Mouse (Mus musculus): ENCODE results near the gene Bach1. TPM values are rescaled to one million over a fixed set of nuclear protein-coding genes. Genes with fewer than 3 reads are reported as not detected.
A peak's percentile ranks its signal among the peaks of the same experiment; 100 is the strongest.

Gene Bach1
- total and polyA plus RNA-seq, 2 experiments = 8.2 to 28.9 TPM

DNA sequence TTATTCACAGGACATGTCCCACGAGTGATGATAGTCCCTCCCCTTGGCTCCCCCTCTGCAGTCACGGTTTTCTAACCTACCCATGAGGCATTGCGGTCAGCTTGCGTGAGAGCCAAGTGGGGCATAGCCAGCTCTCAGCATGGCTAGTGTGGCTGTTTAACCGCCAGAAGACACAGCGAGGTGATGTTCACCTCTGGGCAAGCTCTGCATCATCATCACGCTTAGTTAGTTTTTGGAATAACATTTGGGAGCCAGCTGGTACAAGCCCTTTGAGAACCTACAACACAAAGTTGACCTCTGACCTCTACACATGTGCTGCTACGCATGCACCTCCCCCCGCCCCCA is 28.0 kb upstream of the Bach1 start:
- no peaks in the 10 kb centered on the region for H3K36me3 ChIP-seq (ENCODE audit: control insufficient read depth, insufficient read depth, low read length)
- DNase-seq (ENCODE audit: extremely low read depth, low read depth, low spot score) = peak; percentile 78
- TF ChIP-seq CTCF (IDR thresholded peaks at IDR 0.05; ENCODE audit: low read depth, low read length) (no peak), POLR2A (IDR thresholded peaks at IDR 0.05; ENCODE audit: extremely low read depth, insufficient read depth, low read length) (no peak)
- H3K79me2 ChIP-seq (ENCODE audit: control insufficient read depth, insufficient read depth, low read length) = no peaks in the 10 kb centered on the region
- H3K27ac ChIP-seq (replicated peaks; ENCODE audit: insufficient read depth, low read depth, low read length) = no peak overlapping the region
- no peak overlapping the region for H3K4me3 ChIP-seq (ENCODE audit: insufficient read depth, low read depth, low read length)
- H3K4me1 ChIP-seq (ENCODE audit: control insufficient read depth, insufficient read depth, low read length) = no peaks in the 10 kb centered on the region; the same call in 1 of the 2 replicates
- no peaks in the 10 kb centered on the region for H3K27me3 ChIP-seq (ENCODE audit: control insufficient read depth, insufficient read depth, low read length)
- H3K9ac ChIP-seq (ENCODE audit: low read depth, low read length) = no peak overlapping the region
- 82% methylated on average over 9 of the region's 9 CpGs for WGBS

DNA sequence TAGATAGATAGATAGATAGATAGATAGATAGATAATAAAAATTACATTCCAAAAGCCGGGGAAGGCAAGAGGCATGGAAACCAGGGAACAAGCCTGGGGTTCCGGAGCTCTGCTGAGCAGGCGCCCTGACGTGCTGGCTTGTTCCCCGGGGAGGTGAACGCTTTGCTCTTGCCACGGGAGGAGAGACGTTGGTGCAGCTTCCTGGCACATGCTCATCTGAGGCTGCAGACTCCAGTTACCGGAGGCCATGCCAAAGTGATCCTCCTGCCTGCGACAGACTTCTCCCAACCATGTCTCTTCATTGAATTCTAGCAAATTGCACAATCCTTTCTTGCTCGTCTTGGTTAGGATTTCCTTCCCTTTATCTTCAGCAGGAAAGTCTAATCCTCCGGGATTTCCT is 27.4 kb upstream of the Bach1 start:
- peak; percentile 49 for DNase-seq (ENCODE audit: extremely low read depth, low read depth, low spot score)
- TF ChIP-seq POLR2A (IDR thresholded peaks at IDR 0.05; ENCODE audit: extremely low read depth, insufficient read depth, low read length) (no peak), CTCF (IDR thresholded peaks at IDR 0.05; ENCODE audit: low read depth, low read length) (no peak)
- WGBS = 70% methylated on average over 12 of the region's 12 CpGs

DNA sequence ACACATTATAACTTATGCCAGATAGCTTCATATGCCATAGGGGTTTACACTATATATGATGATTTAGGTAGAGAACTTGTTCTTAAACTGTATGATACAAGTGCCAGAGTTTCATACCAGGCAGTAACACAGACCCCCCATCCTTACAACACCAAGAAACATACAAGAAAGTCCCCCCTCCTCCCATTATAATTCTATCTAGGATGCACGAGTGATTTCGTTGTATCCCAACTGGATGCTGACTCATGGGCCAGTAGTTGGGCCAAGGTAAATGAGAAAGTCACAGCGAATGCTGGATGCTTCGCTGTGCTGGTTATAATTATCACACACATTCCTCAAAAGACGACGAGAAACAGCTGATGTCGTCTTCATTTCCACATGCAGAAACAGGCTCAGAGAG is 25.6 kb upstream of the Bach1 start:
- no peak for DNase-seq (ENCODE audit: extremely low read depth, low read depth, low spot score)
- no peak overlapping the region for H3K4me3 ChIP-seq (ENCODE audit: insufficient read depth, low read depth, low read length)
- 95% methylated on average over 7 of the region's 7 CpGs for WGBS

More for the DNA sequence above, 27.4 kb upstream of the Bach1 start:
- Histone ChIP-seq H3K27ac (replicated peaks; ENCODE audit: insufficient read depth, low read depth, low read length) (no peak overlapping the region), H3K4me1 (ENCODE audit: control insufficient read depth, insufficient read depth, low read length) (no peaks in the 10 kb centered on the region; the same call in 1 of the 2 replicates), H3K27me3 (ENCODE audit: control insufficient read depth, insufficient read depth, low read length) (no peaks in the 10 kb centered on the region), H3K36me3 (ENCODE audit: control insufficient read depth, insufficient read depth, low read length) (no peaks in the 10 kb centered on the region), H3K4me3 (ENCODE audit: insufficient read depth, low read depth, low read length) (peak overlapping the region; percentile 17; the same call in 1 of the 2 replicates), H3K79me2 (ENCODE audit: control insufficient read depth, insufficient read depth, low read length) (no peaks in the 10 kb centered on the region), H3K9ac (ENCODE audit: low read depth, low read length) (no peak overlapping the region)

DNA sequence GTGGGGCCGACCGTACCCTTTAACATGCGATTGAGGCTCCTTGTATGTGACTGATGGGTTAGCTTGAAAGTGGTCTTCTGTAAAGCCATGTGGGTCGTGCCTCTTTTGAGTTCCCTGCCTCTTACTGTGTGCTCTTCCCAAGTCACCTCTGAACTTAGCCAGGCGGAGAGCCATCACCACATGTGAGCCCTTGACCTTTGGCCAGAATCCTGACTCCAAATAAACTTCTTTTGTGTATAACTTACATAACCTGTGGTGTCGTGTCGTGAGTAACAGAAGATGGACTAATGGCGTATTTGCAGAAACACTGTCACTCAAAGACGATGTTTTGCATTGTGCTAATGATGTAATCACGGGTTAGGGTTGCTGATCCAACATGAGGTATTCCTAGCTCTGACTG is 22.6 kb upstream of the Bach1 start:
- Histone ChIP-seq H3K9ac (ENCODE audit: low read depth, low read length) (no peak overlapping the region), H3K36me3 (ENCODE audit: control insufficient read depth, insufficient read depth, low read length) (no peaks in the 10 kb centered on the region), H3K27me3 (ENCODE audit: control insufficient read depth, insufficient read depth, low read length) (no peaks in the 10 kb centered on the region), H3K27ac (replicated peaks; ENCODE audit: insufficient read depth, low read depth, low read length) (no peak overlapping the region), H3K79me2 (ENCODE audit: control insufficient read depth, insufficient read depth, low read length) (no peaks in the 10 kb centered on the region), H3K4me1 (ENCODE audit: control insufficient read depth, insufficient read depth, low read length) (peaks cover 3% of the 10 kb centered on the region), H3K4me3 (ENCODE audit: insufficient read depth, low read depth, low read length) (no peak overlapping the region)
- TF ChIP-seq POLR2A (IDR thresholded peaks at IDR 0.05; ENCODE audit: extremely low read depth, insufficient read depth, low read length) = no peak
- no peak for TF ChIP-seq CTCF (IDR thresholded peaks at IDR 0.05; ENCODE audit: low read depth, low read length)
- WGBS = 33% methylated on average over 10 of the region's 10 CpGs
- DNase-seq (ENCODE audit: extremely low read depth, low read depth, low spot score) = peak; percentile 98

More for the DNA sequence above, 25.6 kb upstream of the Bach1 start:
- Histone ChIP-seq H3K9ac (ENCODE audit: low read depth, low read length) (no peak overlapping the region), H3K27ac (replicated peaks; ENCODE audit: insufficient read depth, low read depth, low read length) (no peak overlapping the region), H3K79me2 (ENCODE audit: control insufficient read depth, insufficient read depth, low read length) (no peaks in the 10 kb centered on the region), H3K36me3 (ENCODE audit: control insufficient read depth, insufficient read depth, low read length) (no peaks in the 10 kb centered on the region), H3K27me3 (ENCODE audit: control insufficient read depth, insufficient read depth, low read length) (no peaks in the 10 kb centered on the region), H3K4me1 (ENCODE audit: control insufficient read depth, insufficient read depth, low read length) (no peaks in the 10 kb centered on the region; the same call in 1 of the 2 replicates)
- no peak for TF ChIP-seq POLR2A (IDR thresholded peaks at IDR 0.05; ENCODE audit: extremely low read depth, insufficient read depth, low read length)
- no peak for TF ChIP-seq CTCF (IDR thresholded peaks at IDR 0.05; ENCODE audit: low read depth, low read length)

DNA sequence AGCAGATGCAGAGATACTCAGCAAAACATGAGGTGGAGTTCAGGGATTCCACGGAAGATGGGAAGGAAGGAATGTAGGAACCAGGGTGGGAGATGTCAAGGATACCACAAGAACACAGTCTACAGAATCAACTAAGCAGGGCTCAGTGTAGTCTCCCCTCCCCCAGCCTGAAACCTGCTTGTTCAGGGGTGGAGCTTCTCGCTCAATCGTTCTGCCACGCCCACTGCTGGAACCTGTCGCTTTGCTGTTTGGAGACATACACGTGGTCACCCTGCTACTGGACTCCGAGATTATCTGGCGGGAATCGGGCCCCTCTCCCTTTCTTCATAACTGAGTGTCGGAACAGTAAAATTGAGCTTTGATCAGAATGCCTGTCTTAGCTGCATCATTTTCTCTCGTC is 20.1 kb upstream of the Bach1 start:
- DNase-seq (ENCODE audit: extremely low read depth, low read depth, low spot score) = peak; percentile 51
- H3K27me3 ChIP-seq (ENCODE audit: control insufficient read depth, insufficient read depth, low read length) = no peaks in the 10 kb centered on the region
- H3K9ac ChIP-seq (ENCODE audit: low read depth, low read length) = no peak overlapping the region
- TF ChIP-seq POLR2A (IDR thresholded peaks at IDR 0.05; ENCODE audit: extremely low read depth, insufficient read depth, low read length) (no peak), CTCF (IDR thresholded peaks at IDR 0.05; ENCODE audit: low read depth, low read length) (no peak)
- H3K36me3 ChIP-seq (ENCODE audit: control insufficient read depth, insufficient read depth, low read length) = no peaks in the 10 kb centered on the region
- H3K79me2 ChIP-seq (ENCODE audit: control insufficient read depth, insufficient read depth, low read length) = no peaks in the 10 kb centered on the region
- peaks cover 8% of the 10 kb centered on the region for H3K4me1 ChIP-seq (ENCODE audit: control insufficient read depth, insufficient read depth, low read length)
- no peak overlapping the region for H3K4me3 ChIP-seq (ENCODE audit: insufficient read depth, low read depth, low read length)
- no peak overlapping the region for H3K27ac ChIP-seq (replicated peaks; ENCODE audit: insufficient read depth, low read depth, low read length)
- WGBS = 59% methylated on average over 11 of the region's 11 CpGs

DNA sequence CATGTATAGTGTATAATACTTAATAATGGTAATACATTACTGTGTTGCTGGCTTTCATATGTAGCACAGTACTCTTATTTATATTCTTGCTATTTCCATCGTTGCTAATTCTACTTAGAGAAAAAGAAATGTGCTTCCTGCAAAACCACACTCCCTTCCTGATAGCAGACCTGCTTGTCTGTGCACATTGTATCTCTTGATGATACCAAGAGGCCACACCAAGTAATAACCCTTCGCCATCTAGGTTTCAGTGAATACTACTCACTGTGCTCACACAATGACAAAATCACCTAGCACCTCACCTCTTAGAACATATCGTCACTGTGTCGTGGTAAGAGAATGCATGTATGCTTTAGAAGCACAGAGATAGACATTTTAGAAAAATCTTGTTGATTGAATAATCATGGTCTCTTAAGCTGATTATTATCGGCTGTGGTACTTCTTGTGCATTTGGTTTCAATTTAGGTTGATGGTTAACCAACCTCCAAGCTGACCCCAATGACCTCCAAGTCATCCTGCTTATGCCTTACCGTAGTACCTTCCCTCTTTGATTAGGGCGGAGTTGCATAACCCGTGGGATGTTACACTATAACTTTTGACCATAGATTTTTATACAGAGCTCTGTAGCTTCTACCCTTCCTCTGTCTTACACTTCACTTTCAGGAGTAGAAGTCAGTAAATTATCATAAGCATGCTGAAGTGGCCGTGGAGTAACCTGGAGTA is 17.7 kb upstream of the Bach1 start:
- no peaks in the 10 kb centered on the region for H3K79me2 ChIP-seq (ENCODE audit: control insufficient read depth, insufficient read depth, low read length)
- H3K4me3 ChIP-seq (ENCODE audit: insufficient read depth, low read depth, low read length) = peak overlapping the region; percentile 14; the same call in 1 of the 2 replicates
- peaks cover 8% of the 10 kb centered on the region for H3K4me1 ChIP-seq (ENCODE audit: control insufficient read depth, insufficient read depth, low read length)
- H3K36me3 ChIP-seq (ENCODE audit: control insufficient read depth, insufficient read depth, low read length) = no peaks in the 10 kb centered on the region
- H3K27ac ChIP-seq (replicated peaks; ENCODE audit: insufficient read depth, low read depth, low read length) = peak overlapping the region; percentile 37
- peak; percentile 92 for DNase-seq (ENCODE audit: extremely low read depth, low read depth, low spot score)
- 56% methylated on average over 9 of the region's 9 CpGs for WGBS
- no peak overlapping the region for H3K9ac ChIP-seq (ENCODE audit: low read depth, low read length)
- no peaks in the 10 kb centered on the region for H3K27me3 ChIP-seq (ENCODE audit: control insufficient read depth, insufficient read depth, low read length)
- TF ChIP-seq POLR2A (IDR thresholded peaks at IDR 0.05; ENCODE audit: extremely low read depth, insufficient read depth, low read length) (no peak), CTCF (IDR thresholded peaks at IDR 0.05; ENCODE audit: low read depth, low read length) (no peak)
